Mouse (Mus musculus) urinary bladder, postnatal 36 days (tissue): Measurements from ENCODE around the gene Lrrc8b.

Experiments
- DNase-seq, 2 experiments: peaks; one replicate each; pipeline ENCODE4 v3.0.0; 2022; ENCODE audit warnings: low spot score in 2 of 2, mixed read lengths in 1 of 2

The Lrrc8b gene

DNA sequence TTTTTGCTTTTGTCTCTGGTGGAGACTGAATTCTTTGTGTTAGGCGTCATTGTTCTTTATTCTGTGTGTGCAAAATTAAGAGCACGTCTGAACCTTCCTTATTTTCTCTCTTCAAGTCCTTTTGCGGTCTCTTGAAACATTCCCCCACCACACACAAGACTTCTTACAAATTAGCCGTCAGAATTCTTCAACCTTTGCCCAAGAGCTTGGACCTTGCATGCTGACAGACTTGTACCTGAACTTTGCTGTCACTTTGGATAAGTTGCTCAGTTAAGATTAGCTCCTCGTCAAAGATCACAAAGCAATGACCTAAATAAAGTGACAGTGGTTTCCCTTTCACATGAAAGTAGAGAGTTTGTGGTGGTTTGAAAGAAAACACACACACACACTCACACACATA, 3.3 kb downstream of the Lrrc8b start:
- DNase-seq = no peak

DNA sequence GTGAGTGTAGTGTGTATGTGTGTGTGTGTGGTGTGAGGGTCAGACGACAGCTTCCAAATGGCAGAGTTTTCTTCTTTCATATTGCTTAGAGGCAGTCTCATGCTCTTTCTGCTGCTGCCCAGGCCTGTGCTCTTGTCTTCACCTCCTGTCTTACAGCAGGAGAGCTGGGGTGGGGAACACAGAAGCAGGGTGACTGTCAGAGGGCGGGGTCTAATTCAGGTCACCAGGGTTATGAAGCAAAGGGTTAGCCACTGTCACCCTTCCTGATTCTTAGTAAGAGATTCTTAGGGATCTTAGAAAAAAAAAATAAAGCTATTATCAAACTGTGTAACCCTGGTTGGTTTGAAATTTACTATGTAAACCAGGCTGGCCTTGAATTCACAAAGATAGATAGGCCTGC, 10.0 kb downstream of the Lrrc8b start:
- no peak for DNase-seq

DNA sequence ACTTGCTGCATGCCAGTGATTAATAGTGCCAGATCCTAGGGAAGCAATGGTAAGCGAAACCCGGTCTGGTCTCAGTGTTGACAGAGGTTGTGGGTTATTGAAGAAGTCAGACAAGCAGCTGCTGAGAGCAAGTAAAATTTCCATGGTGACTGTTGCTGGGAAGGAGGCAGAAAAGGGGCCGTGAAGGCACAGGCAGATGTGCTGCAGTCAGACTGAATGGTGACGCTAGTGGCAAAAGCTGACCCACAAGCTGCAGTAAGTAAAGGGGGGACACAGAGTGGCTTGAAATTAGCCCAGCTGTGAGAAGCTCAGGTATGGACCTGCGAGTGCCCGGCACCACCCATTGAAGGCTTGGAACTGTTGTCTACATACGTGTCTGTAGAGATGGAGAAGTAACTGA, 11.8 kb downstream of the Lrrc8b start:
- DNase-seq = no peak

DNA sequence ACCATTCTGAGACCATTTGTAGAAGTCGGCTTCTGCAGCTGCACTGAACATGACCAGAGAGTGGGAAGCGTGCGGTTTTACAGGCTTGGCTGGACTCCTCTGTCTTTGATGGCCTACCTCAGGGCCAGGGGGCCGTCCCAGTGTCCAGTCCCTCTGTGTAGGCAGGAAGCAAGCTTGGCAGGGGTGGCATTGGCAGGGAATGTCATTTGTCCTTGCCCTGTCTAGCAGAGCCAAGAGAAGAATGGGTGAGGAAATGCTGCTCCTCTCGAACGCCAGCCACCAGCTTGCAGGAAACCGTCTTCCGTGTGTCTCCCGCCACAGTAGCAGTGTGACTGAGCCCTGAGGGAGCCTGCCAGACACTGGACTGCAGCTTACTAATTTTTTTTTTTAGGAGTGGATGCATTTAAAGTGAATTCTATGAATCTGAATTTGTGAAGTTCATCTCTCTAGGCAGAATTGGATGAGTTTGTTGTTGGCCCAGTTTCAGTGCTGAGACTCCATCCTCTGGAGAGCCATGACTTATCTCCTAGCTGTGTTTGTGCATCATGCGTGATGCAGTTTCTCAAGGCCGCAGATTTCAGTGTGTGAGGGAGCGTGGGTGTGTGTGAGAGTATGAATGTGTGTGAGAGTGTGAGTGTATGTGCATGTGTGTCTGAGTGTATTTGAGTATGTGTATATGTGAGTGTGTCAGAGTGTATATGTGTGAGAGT, 12.8 kb downstream of the Lrrc8b start:
- no peak for DNase-seq

DNA sequence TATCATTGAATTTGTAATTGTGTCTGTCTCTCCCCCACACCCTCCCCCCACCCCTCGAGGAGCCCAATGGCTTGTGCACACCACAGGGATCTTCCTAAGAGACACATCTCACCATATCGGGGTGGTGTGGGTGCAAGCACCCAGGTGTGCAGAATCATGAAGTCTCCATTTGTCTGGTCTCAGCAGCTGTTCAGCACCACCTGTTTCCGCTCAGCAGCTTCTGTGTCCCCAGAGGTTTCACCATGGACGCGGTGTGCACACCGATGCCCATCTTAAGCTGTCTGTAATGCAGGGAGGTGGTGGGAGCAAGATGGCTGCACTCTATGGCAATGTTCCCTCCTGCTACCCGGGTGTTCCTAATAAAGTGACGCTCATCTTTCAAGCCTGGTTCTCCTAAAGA, 14.6 kb downstream of the Lrrc8b start:
- no peak for DNase-seq

DNA sequence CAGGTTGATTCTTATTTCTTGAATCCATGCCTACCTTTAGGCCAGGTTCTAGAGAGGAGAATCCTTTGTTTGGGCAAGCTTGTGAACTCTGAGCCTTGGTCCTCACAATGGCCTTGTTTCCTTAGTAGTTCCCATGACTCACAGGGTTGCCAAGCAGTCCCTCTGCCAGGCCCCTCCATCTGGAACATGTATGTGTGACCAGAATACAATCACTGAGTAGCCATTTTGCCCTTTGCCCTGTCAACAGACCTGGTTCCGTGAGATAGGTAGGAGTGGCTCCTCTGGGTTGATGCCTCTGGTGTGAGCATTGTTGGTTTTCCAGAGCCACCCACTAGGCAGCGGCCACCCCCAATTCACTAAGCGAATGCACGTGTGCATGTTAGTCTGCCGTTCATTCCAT, 24.0 kb downstream of the Lrrc8b start:
- DNase-seq = no peak

DNA sequence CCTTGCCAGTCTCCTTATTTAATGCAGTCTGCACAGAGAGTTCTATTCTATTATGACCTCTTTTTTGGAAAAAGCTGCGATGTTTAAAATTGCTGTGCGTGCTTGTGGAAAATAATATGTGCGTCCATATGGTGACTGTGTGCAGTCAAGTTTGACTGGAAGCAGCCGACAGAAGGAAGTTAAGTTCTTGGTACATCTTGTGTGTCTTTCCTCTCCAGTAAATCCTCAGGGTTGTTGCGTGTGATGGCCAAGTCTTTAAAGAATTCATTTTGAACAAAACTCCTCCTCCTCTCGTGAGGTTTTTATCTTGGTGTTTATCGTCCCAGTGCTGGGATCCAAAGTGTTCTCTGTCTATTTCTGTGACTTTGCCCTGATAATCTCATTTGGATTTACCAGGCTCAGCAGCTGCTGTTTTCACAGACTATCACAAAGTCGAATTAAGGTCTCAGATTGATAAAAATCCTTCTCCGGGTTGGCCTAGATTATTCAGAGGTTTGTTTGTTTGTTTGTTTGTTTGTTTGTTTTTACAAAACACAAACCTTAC, 25.5 kb downstream of the Lrrc8b start:
- DNase-seq = no peak

DNA sequence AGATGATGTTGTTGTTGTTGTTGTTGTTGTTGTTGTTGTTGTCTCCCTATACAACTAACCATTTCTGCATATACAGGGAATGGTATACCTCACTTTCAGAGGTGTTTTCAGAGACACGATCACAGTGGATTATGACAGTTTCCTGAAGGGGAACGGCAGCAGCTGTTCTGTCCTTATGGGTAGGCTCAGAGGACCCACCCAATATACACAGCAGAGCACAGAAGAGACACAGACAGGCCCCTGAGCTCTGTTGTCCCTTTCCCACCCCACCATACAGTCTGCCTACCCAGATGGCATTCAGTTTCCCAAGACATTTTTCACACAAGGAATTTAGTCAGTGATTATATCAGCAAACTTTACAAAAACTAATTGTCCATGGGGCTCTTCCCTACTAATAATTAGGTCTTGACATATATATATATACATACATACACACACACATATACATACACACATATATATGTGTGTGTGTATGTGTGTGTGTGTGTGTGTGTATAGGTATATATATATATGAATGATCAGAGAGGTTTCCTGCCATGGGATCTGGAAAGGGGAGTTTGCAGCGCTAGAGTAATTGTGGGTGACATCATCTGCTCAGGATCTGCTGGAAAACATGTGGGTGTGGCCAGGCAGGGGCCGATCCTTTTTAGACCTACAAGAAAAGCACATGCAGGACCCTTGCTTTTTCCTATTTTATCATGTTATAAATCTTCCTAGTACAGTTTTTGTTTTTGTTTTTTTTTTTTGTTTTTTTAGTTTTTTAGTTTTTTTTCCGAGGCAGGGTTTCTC, 26.8 kb downstream of the Lrrc8b start:
- no peak for DNase-seq

DNA sequence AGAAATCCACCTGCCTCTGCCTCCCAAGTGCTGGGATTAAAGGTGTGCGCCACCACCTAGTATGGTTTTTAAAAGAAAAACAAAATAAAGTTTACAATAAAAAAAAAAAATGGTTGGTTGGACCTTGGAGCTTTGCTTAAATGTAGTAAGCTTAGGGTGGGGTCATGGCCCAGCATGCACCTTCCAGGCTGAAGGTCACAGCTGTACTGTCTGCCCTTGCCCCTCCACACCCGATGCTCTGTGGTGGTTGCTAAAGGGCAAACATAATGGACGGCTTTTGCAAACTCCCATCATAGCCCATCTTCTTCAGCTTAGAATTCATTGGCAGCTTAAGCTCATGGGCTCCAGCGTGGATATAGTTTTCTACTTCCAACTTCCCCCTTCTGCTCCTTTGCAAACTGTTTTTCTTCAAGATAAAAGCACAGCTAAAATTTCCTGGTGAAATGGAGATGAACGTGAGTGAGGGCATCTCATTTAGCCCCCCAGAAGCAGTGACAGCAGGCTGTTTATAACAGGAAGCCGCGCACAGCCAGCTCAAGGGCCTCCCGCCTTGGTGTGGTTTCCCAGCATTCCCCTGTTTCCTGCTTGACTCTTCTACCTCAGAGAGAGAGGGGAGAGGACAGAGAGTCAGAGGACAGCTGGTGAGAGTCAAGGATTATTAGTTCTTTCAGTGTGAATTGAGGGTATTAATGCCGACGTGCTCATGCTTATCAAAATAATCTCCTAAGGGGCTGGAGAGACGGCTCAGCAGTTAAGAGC, 27.7 kb downstream of the Lrrc8b start:
- DNase-seq = no peak

DNA sequence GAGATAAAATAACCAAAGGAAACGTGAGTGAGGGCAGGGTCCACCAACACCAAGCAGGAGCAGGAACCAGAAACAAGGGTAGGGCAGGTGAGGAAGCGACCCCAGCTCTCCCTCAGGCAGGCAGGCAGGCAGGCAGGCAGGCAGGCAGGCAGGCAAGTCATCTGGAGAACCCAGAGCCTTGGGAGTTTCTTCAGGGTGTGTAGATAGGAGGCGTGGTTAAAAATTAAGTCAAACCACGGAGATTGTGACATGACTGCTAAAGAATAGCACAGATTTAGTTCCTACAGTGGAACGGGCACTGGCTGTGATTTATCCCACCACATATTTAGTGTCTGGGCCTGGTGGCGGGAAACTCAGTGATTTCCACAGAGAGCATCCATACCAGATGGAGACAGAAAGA, 30.1 kb downstream of the Lrrc8b start:
- no peak for DNase-seq

DNA sequence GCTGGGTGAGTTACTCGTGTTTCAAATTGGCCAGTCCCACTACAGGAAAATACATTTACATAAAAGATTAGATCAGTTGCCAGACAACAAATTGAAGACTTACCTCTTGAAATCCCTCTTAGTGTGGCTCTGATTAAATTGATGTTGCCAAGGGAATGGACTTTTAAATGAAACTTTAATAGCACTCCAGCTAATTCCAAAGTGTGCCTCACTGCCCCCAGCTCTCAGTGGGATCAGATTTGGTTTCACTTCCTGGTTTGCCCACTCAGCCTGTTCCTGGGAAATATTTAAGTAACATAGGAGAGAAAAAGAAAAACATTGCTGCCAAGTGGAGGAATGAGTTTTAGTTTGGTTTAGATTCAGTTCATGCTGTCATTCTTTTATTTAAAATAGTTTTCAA, 38.5 kb downstream of the Lrrc8b start:
- no peak for DNase-seq

DNA sequence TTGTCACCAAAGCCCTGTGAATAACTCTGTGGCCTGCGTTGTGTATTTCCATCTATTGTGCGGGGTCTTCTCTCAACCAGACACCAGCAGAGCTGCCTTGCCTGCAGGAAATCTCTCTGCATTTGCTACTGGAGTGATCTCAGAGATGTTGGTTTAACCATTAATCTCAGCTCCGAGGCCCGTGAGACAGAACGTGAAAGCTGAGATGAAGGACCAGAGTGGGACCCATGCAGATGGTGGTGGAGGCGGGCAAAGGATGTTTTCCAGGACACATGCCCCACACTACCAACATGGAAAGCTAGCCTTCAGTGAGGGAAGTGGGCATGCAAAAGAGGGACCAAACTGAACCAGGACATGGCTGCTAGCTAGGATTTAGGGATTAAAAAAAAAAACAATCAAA, 43.5 kb downstream of the Lrrc8b start:
- no peak for DNase-seq

DNA sequence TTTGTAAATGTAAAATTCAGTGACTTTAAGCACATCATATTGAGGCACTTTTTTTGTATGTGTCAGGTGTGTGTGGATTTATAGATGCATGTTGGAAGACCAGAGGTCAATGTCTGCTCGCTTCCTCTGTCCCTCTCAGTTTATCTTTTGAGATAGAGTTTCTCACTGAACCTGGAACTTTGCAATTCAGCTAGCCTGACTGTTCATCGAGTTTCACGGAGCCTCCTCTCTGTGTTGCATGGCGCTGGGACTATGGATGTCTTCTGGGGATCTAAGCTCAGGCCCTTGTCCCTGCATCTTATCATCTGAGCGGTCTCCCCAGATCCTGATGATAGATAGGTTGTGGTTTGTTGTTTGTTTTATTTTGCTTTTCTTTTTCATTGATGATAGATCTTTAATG, 45.0 kb downstream of the Lrrc8b start:
- no peak for DNase-seq

DNA sequence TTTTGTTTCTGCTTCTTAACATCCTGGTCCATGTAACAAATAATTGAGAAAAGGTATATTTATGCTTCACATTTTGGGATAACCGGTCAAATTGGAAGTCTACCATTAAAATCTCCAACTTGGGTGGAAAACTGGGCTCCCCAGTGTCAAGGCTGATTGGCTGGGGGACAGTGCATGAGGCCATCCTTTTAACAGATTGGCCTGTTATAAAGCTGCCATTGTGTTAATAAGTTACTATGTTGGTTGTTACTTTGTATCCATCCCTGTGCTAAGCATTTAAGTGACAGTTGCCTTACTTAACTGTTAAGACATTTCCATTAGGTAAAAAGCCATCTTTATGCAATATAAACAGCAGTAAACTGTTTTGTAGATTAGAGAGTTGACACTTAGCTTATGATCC, 45.5 kb downstream of the Lrrc8b start:
- DNase-seq = no peak

DNA sequence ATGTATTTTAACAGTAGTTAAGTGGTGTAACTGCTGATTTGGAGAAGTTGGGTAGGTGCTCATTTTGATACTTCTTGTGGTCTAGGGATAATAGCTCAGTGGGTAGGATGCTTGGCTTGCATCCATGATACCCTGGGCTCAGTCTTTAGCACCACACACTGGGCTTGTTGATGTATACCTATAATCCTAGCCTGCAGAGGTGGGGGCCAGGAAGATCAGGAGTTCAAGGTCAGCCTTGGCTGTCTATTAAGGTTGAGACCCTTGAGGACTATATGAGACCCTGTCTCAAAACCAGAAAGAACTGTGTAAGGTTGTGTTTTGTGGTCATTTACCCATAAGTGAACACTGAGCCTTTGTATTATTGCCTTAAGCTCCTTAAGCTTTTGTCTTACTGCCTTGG, 49.1 kb downstream of the Lrrc8b start:
- DNase-seq = no peak

DNA sequence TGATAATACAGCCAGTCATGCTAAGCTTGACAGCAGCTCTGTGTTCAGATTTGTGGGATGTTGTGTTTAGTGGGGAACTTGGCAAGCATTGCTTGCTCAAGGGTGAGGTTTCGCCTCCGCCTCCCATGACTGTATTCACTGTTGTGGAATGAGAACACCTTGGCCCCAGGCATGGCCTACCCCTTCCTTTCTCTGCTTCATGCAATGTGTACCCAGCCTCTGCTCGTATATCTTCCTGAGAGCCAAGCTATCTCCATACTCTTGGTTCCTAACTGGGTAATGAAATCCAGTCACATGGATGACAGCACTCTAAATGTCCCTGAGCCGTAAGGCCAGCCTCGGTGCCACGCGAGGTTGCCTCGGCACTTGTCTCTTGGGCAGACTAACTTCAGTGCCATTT, 50.0 kb downstream of the Lrrc8b start:
- DNase-seq = no peak

DNA sequence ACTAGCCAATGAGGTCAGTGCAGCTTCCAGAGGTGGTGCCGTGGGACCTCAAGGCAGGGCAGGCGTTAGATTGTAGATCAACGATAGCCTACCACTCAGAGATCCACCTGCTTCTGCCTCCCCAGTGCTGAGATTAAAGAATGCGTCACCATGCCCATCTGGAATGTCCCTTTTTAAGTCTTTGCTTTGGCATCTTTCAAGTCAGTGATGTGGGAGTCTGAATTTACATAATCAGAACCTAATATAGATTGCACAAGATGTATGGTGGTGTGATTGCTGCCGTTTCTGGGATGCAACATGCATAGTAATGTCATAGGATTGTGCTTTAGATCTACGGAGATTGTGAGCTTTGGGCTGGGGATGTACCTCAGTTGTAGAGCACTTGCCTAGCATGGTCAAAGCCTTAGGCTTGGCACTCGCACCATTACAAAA, 50.9 kb downstream of the Lrrc8b start:
- DNase-seq = no peak

DNA sequence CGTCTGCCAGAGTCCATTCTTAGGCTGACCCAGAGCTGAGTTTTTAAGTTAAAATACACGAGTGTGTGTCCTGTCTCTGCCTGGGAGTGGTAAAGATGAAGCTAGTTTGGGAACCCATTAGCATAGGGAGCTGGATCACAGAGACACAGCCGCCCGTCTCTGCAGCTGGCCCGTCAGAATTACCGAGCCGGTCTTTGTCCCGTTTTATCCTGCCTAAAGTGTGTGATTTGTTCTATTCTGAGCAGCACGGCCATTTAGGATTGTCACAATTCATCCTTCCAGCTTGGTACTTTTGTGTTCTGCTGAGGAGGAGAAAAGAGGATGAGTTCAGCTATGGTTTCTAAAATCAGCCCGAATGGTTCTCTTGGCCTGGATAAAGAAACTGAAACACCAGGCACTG, 51.7 kb downstream of the Lrrc8b start:
- no peak for DNase-seq

DNA sequence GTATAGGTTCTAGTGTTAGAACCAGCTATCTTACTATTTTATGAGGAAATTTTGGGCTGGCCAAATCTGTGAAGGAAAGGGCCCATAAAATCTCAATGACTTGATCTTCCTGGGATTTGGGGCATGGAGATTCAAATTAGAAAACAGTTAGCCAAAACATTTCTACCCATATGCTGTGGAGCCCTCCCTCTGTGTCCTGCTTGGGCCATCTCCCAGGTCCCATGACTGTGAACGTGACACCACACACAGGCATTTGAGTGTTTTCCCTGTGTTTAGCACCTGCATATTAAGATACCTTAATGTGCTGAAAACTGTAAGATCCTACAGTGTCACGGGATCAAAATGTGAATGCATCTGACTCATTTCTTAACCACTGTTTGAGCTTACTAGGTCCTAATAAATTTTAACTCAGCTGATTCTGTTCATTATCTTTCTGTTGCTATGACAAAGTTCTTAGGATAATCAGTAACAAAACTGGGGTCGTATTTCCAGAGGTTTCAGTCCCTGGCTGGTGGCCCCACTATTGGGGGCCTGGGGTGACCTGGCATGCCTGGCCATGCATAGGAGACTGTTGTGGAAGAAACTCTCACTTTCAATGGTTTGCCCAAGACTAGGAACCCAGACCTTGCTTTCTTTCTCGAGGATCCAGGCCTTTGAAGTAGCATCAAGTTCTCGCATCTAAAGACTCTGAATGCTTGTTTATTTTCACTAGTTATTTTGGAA, 57.6 kb downstream of the Lrrc8b start:
- no peak for DNase-seq

DNA sequence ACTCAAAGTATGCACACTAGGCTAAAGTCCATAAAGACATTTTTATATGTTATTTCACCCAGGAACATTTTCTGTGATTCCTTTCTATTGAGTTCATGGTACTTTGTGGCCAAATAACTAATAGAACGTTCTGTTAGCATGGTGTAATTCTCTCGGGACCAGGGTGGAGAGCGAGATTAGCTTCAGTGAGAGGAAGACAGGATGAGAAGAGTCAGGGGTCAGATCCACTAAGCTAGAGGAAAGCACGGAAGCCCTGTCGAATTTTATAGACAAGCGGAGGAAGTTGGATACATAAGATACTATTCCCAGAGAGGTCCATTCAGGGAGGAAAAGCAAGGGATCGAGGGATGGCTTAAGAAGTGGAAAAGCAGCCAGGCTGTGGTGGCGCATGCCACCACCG, 62.0 kb downstream of the Lrrc8b start:
- no peak for DNase-seq

DNA sequence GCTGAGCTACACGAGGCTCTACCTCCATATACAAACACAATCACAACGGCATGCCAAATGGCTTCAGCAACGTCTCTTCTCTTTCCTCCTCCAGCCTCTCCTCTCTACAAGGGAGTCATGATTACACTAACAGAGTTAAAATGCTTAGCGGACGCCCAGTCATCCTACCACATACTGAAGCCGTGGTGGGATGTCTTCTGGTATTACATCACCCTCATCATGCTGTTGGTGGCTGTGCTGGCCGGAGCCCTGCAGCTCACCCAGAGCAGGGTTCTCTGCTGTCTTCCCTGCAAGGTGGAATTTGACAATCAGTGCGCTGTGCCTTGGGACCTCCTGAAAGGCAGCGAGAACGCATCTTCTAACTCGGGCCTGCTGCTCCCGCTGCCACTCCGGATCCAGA, 64.1 kb downstream of the Lrrc8b start:
- DNase-seq = no peak

DNA sequence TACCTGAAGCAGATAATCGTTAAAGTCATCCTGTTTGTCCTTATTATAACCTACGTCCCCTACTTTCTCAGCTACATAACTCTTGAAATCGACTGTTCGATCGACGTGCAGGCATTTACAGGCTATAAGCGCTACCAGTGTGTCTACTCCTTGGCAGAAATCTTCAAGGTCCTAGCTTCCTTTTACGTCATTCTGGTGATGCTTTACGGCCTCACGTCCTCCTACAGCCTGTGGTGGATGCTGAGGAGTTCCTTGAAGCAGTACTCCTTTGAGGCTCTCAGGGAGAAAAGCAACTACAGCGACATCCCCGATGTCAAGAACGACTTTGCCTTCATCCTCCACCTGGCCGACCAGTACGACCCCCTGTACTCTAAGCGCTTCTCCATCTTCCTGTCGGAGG, 65.0 kb downstream of the Lrrc8b start:
- DNase-seq = no peak
